Mouse (Mus musculus) MEL (cell line): Measurements from ENCODE around the gene Gsg1l. TPM values are rescaled to one million over a fixed set of nuclear protein-coding genes. Genes with fewer than 3 reads are reported as not detected.
A peak's percentile ranks its signal among the peaks of the same experiment; 100 is the strongest.

Experiments
- DNase-seq: peaks from one replicate; pipeline ENCODE4 v3.0.0; 2011; ENCODE audit warnings: low read depth, low spot score
- H3K27ac ChIP-seq: 2 replicates; pipeline ENCODE4 v1.5.1; 2012; ENCODE audit warnings: low read depth, mild to moderate bottlenecking, control low read depth, low read length, moderate library complexity; ENCODE audit not compliant: control insufficient read depth
- H3K27me3 ChIP-seq, 2 experiments: fragments of 150-350 bp in 1 of 2; sonication (generic) in 1 of 2; 2 replicates each; pipeline ENCODE4 v1.6.1; 2012; ENCODE audit warnings: low read length in 2 of 2, mild to moderate bottlenecking in 2 of 2, improper control_type of control experiment in 1 of 2, moderate library complexity in 1 of 2; ENCODE audit not compliant: insufficient read depth in 2 of 2, control insufficient read depth in 1 of 2
- H3K36me3 ChIP-seq, 2 experiments: 2 replicates each; pipeline ENCODE4 v1.6.1; 2012 to 2014; ENCODE audit warnings: low read length in 2 of 2, improper control_type of control experiment in 1 of 2, inconsistent platforms in 1 of 2, mild to moderate bottlenecking in 1 of 2; ENCODE audit not compliant: insufficient read depth in 2 of 2, control insufficient read depth in 1 of 2
- H3K4me1 ChIP-seq, 2 experiments: fragments of 150-350 bp in 1 of 2; sonication (generic) in 1 of 2; 2 replicates each; pipeline ENCODE4 v1.6.1; 2012; ENCODE audit warnings: low read length in 2 of 2, improper control_type of control experiment in 1 of 2, mild to moderate bottlenecking in 1 of 2; ENCODE audit not compliant: insufficient read depth in 2 of 2, control insufficient read depth in 1 of 2
- H3K4me3 ChIP-seq, 2 experiments: fragments of 150-350 bp in 1 of 2; sonication (generic) in 1 of 2; 2 replicates each; pipeline ENCODE4 v1.5.1; 2012; ENCODE audit warnings: low read depth in 2 of 2, low read length in 2 of 2, mild to moderate bottlenecking in 2 of 2, moderate library complexity in 2 of 2, control low read depth in 1 of 2, improper control_type of control experiment in 1 of 2; ENCODE audit not compliant: control insufficient read depth in 1 of 2, insufficient read depth in 1 of 2
- H3K79me2 ChIP-seq: 2 replicates; pipeline ENCODE4 v1.6.1; 2012; ENCODE audit warnings: mild to moderate bottlenecking, low read length, moderate library complexity; ENCODE audit not compliant: control insufficient read depth, poor library complexity, insufficient read depth
- H3K9ac ChIP-seq: 2 replicates; pipeline ENCODE4 v1.6.1; 2012; ENCODE audit warnings: low read depth, mild to moderate bottlenecking, control low read depth, low read length, moderate library complexity; ENCODE audit not compliant: control insufficient read depth, poor library complexity, severe bottlenecking
- H3K9me3 ChIP-seq: fragments of 150-350 bp; sonication (generic); replicated peaks from 2 replicates; pipeline ENCODE4 v1.6.1; 2012; ENCODE audit warnings: mild to moderate bottlenecking, low read length, improper control_type of control experiment, moderate library complexity; ENCODE audit not compliant: insufficient read depth
- BHLHE40 ChIP-seq: IDR thresholded peaks from 2 replicates; pipeline ENCODE4 v1.6.1; 2012; ENCODE audit warnings: low read depth, mild to moderate bottlenecking, inconsistent platforms, low read length, improper control_type of control experiment, borderline replicate concordance
- CHD2 ChIP-seq: IDR thresholded peaks from 2 replicates; pipeline ENCODE4 v1.6.1; 2011; ENCODE audit warnings: low read length, improper control_type of control experiment
- E2F4 ChIP-seq: IDR thresholded peaks from 2 replicates; pipeline ENCODE4 v1.6.1; 2011; ENCODE audit warnings: low read depth, low read length, improper control_type of control experiment, borderline replicate concordance
- ELF1 ChIP-seq: IDR thresholded peaks from 2 replicates; pipeline ENCODE4 v1.6.1; 2014; ENCODE audit warnings: low read depth, mild to moderate bottlenecking, inconsistent platforms, low read length, improper control_type of control experiment, moderate library complexity
- EP300 ChIP-seq, 2 experiments: IDR thresholded peaks; 2 replicates each; pipeline ENCODE4 v1.6.1; 2011; ENCODE audit warnings: improper control_type of control experiment in 2 of 2, low read length in 2 of 2, low read depth in 1 of 2, mild to moderate bottlenecking in 1 of 2
- ETS1 ChIP-seq: IDR thresholded peaks from 2 replicates; pipeline ENCODE4 v1.6.1; 2012; ENCODE audit warnings: low read depth, mild to moderate bottlenecking, inconsistent platforms, low read length, improper control_type of control experiment, moderate library complexity
- GATA1 ChIP-seq: IDR thresholded peaks from 2 replicates; pipeline ENCODE4 v1.6.1; 2011; ENCODE audit warnings: low read depth, low read length, improper control_type of control experiment
- JUND ChIP-seq: IDR thresholded peaks from 2 replicates; pipeline ENCODE4 v1.6.1; 2011; ENCODE audit warnings: low read depth, mild to moderate bottlenecking, improper control_type of control experiment, low read length
- KAT2A ChIP-seq: conservative IDR thresholded peaks from 2 replicates; pipeline ENCODE4 v1.6.1; 2012; ENCODE audit warnings: low read depth, low read length, improper control_type of control experiment, inconsistent platforms
- MAFK ChIP-seq: IDR thresholded peaks from 2 replicates; pipeline ENCODE4 v1.6.1; 2011; ENCODE audit warnings: low read depth, mild to moderate bottlenecking, low read length, improper control_type of control experiment, borderline replicate concordance
- MXI1 ChIP-seq: IDR thresholded peaks from 2 replicates; pipeline ENCODE4 v1.6.1; 2011; ENCODE audit warnings: mild to moderate bottlenecking, low read depth, low read length, improper control_type of control experiment
- MYB ChIP-seq: IDR thresholded peaks from 2 replicates; pipeline ENCODE4 v1.6.1; 2011; ENCODE audit warnings: mild to moderate bottlenecking, low read depth, low read length, improper control_type of control experiment
- MYC ChIP-seq: IDR thresholded peaks from 2 replicates; pipeline ENCODE4 v1.6.1; 2011; ENCODE audit warnings: low read depth, mild to moderate bottlenecking, low read length, improper control_type of control experiment, moderate library complexity
- NRF1 ChIP-seq: IDR thresholded peaks from 2 replicates; pipeline ENCODE4 v1.6.1; 2014; ENCODE audit warnings: low read depth, mild to moderate bottlenecking, inconsistent platforms, low read length, improper control_type of control experiment, moderate library complexity; ENCODE audit not compliant: poor library complexity, insufficient read depth, severe bottlenecking
- POLR2A ChIP-seq, 2 experiments: IDR thresholded peaks; 2 replicates each; pipeline ENCODE4 v1.6.1; 2011 to 2012; ENCODE audit warnings: low read length in 2 of 2, mild to moderate bottlenecking in 2 of 2, control low read depth in 1 of 2, improper control_type of control experiment in 1 of 2, low read depth in 1 of 2, moderate library complexity in 1 of 2; ENCODE audit not compliant: control insufficient read depth in 1 of 2, insufficient read depth in 1 of 2, poor library complexity in 1 of 2
- POLR2AphosphoS5 ChIP-seq: IDR thresholded peaks from 2 replicates; pipeline ENCODE4 v1.6.1; 2012; ENCODE audit warnings: low read depth, borderline replicate concordance, mild to moderate bottlenecking, inconsistent platforms, low read length, moderate library complexity, mixed read lengths
- RAD21 ChIP-seq: IDR thresholded peaks from 2 replicates; pipeline ENCODE4 v1.6.1; 2011; ENCODE audit warnings: mild to moderate bottlenecking, low read depth, low read length, improper control_type of control experiment
- SIN3A ChIP-seq: IDR thresholded peaks from 2 replicates; pipeline ENCODE4 v1.6.1; 2012; ENCODE audit warnings: low read length, improper control_type of control experiment, inconsistent platforms
- TBP ChIP-seq: IDR thresholded peaks from 2 replicates; pipeline ENCODE4 v1.8.0; 2011; ENCODE audit warnings: low read depth, low read length, improper control_type of control experiment
- UBTF ChIP-seq: IDR thresholded peaks from 2 replicates; pipeline ENCODE4 v1.6.1; 2012; ENCODE audit warnings: low read depth, mild to moderate bottlenecking, inconsistent platforms, low read length, improper control_type of control experiment, moderate library complexity, borderline replicate concordance; ENCODE audit not compliant: insufficient read depth
- USF1 ChIP-seq: IDR thresholded peaks from 2 replicates; pipeline ENCODE4 v1.6.1; 2014; ENCODE audit warnings: low read depth, mild to moderate bottlenecking, inconsistent platforms, low read length, improper control_type of control experiment, moderate library complexity
- USF2 ChIP-seq, 2 experiments: IDR thresholded peaks; 2 replicates each; pipeline ENCODE4 v1.6.1; 2011 to 2012; ENCODE audit warnings: improper control_type of control experiment in 2 of 2, low read length in 2 of 2, borderline replicate concordance in 1 of 2, inconsistent platforms in 1 of 2, low read depth in 1 of 2, mild to moderate bottlenecking in 1 of 2; ENCODE audit not compliant: insufficient read depth in 1 of 2
- ZC3H11A ChIP-seq: IDR thresholded peaks from 2 replicates; pipeline ENCODE4 v1.6.1; 2012; ENCODE audit warnings: low read depth, mild to moderate bottlenecking, inconsistent platforms, low read length, improper control_type of control experiment
- ZKSCAN1 ChIP-seq: IDR thresholded peaks from 2 replicates; pipeline ENCODE4 v1.6.1; 2012; ENCODE audit warnings: low read depth, mild to moderate bottlenecking, inconsistent platforms, low read length, improper control_type of control experiment, moderate library complexity
- polyA plus RNA-seq, 2 experiments: library from polyadenylated mRNA; stranded (reverse) in 1 of 2; unstranded in 1 of 2; fragments of >175 nt in 1 of 2; fragments of >200 nt in 1 of 2; gene quantifications; 2 replicates each; pipeline versions ENCODE4 v1.2.1 to v1.2.4; 2012; ENCODE audit warnings: low replicate concordance in 2 of 2, low read depth in 1 of 2; ENCODE audit not compliant: insufficient read length in 2 of 2, insufficient read depth in 1 of 2, missing spikeins in 1 of 2
- total RNA-seq: library from RNA; depleted of rRNA; stranded (reverse); fragments of 300-350 nt; gene quantifications from 2 replicates; pipeline ENCODE4 v1.2.3, GENCODE M21; 2012; rRNA removed

The Gsg1l gene
- not detected in 2 replicates for total RNA-seq
- not detected for polyA plus RNA-seq

GRCm38 (mm10) chr7:126082286-126082741 is at the start of gene Gsg1l:
Gsg1l (minus strand) TSS chr7:126082411.
- Histone ChIP-seq H3K36me3 (no peaks in the 10 kb centered on the region), H3K27me3 (no peaks in the 10 kb centered on the region)
- TF ChIP-seq BHLHE40 (no peak), RAD21 (no peak), UBTF (no peak), MYB (no peak), ZKSCAN1 (no peak)
- TF ChIP-seq, all 39 proteins: peak for 0
- no peaks in the 10 kb centered on the region for H3K4me1 ChIP-seq
- no peak within 1 kb of the TSS for H3K4me3 ChIP-seq
- DNase-seq, result no peak
- no peak within 1 kb of the TSS for H3K9ac ChIP-seq
- no peak within 1 kb of the TSS for H3K27ac ChIP-seq
- H3K79me2 ChIP-seq, result no peaks in the 10 kb centered on the region
- H3K9me3 ChIP-seq, result no peaks in the 10 kb centered on the region

GRCm38 (mm10) chr7:126127673-126128072 is 45.5 kb upstream of the Gsg1l start:
- Histone ChIP-seq H3K36me3 (peaks cover 19 to 38% of the 10 kb centered on the region in 2 experiments), H3K9me3 (no peaks in the 10 kb centered on the region), H3K9ac (no peak overlapping the region), H3K27me3 (no peaks in the 10 kb centered on the region), H3K4me1 (peaks cover 8 to 15% of the 10 kb centered on the region in 2 experiments; a peak in 3 of 4 replicates), H3K4me3 (no peak overlapping the region), H3K27ac (no peak overlapping the region), H3K79me2 (no peaks in the 10 kb centered on the region)
- TF ChIP-seq NRF1, result no peak
- TF ChIP-seq KAT2A, result no peak
- TF ChIP-seq POLR2AphosphoS5, result no peak
- no peak for TF ChIP-seq GATA1
- TF ChIP-seq MYC, result no peak
- no peak for TF ChIP-seq POLR2A (IDR thresholded peaks at IDR 0.05; ENCODE audit: control insufficient read depth in 1 of 2, insufficient read depth in 1 of 2, low read depth in 1 of 2, low read length in 2 of 2, poor library complexity in 1 of 2)
- TF ChIP-seq ETS1, result no peak
- TF ChIP-seq USF2 (IDR thresholded peaks at IDR 0.05; ENCODE audit: borderline replicate concordance in 1 of 2, insufficient read depth in 1 of 2, low read depth in 1 of 2, low read length in 2 of 2), result no peak
- DNase-seq, result no peak

GRCm38 (mm10) chr7:126126502-126126901 is 44.3 kb upstream of the Gsg1l start:
- Histone ChIP-seq H3K9me3 (no peaks in the 10 kb centered on the region), H3K4me1 (peaks cover 8 to 15% of the 10 kb centered on the region in 2 experiments; a peak in 3 of 4 replicates), H3K79me2 (no peaks in the 10 kb centered on the region), H3K4me3 (no peak overlapping the region), H3K27ac (0 out of 2 replicates have a peak overlapping the region, but pooled peaks have one; percentile 6), H3K36me3 (peaks cover 19 to 39% of the 10 kb centered on the region in 2 experiments), H3K27me3 (no peaks in the 10 kb centered on the region), H3K9ac (no peak overlapping the region)
- DNase-seq, result peak; percentile 71
- TF ChIP-seq E2F4 (no peak), USF1 (no peak), UBTF (no peak), MXI1 (0 out of 2 replicates have a peak, but pooled peaks have one; percentile 44), NRF1 (no peak), MAFK (no peak), JUND (no peak), CHD2 (no peak), KAT2A (no peak), SIN3A (peak; percentile 61), ZC3H11A (no peak), ELF1 (no peak), USF2 (IDR thresholded peaks at IDR 0.05; ENCODE audit: borderline replicate concordance in 1 of 2, insufficient read depth in 1 of 2, low read depth in 1 of 2, low read length in 2 of 2) (no peak), EP300 (IDR thresholded peaks at IDR 0.05; ENCODE audit: low read depth in 1 of 2, low read length in 2 of 2) (peak; percentile 56 to 69; a peak in 3 of 4 replicates), TBP (0 out of 2 replicates have a peak, but pooled peaks have one; percentile 27), BHLHE40 (no peak)
